Mouse (Mus musculus) ES-CJ7 (cell line): ENCODE data around the gene Pde6h.

Experiments used
- DNase-seq: peaks from one replicate; pipeline ENCODE4 v3.0.0; 2011; ENCODE audit warnings: low read depth, low spot score

Pde6h gene

DNA sequence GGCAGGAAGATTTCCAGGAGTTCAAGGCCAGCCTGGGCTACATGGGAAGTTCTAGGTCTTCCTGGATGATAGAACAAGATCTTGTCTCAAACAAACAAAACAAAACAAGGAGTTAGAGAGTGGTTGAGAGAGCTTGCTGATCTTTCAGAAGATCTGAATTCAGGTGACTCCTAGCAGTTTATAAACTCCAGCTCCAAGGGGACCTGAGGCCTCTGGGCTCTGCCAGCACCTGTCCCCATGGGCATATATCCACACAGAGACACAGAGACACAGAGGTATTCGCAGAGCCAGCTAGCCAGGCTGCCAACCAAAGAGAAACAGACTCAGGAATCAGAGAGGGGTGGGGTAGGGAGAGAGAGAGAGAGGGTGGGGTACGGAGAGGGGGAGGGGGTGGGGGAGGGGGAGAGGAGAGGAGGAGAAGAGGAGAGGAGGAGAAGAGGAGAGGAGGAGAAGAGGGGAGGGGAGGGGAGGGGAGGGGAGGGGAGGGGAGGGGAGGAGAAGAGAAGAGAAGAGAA, 10.8 kb upstream of the Pde6h start:
- no peak for DNase-seq

DNA sequence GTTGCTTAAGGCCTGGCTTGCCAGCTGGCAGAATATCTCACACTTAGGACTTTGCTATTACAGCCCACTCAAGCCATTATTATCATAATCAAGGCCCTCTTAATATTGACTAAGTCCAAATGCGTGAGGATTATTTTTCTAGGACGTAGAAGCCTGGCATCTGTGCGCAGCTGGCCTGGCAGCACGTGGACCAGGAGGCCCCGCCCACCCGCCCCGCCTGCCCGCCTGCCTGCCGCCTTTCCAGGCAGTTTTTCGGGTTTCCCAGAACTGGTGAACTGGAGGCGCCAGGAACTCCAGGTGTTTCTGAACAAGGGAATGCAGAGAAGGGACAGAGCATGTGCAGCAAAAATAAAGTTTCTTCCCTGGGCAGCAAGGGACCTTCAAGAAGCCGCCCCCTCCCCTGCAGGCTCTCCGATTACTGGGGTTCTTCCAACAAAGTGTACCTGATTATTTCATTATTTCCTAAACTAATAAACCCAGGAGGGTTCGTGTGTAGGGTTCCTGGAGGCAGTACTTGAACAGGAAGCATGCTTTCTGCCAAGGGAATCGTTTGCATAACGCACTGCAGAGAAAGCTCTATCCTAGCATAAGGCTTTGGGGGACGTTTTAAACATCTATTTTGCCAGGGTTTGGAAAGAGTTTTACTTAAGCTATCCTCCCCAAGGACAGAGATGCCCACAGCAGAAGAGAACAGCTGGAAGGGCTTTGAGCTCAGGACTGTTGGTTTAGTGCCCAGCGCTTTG, 10.1 kb upstream of the Pde6h start:
- no peak for DNase-seq

DNA sequence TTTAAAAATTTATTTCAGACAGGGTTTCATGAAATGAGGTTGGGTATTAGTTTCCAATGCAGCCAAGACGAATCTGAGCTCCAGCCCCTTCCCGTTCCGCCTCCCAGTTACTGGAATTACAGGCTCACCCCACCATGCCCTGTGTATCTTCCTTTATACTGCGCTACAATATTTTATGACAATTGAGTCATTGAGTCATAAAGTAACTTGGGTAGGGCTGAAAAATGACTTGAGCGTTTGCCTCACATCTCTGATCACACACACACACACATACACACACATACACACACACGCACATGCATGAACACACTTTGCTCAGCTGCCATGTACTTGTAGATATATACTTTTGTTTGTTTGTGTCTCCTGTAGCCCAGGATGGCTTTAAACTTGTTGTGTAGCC, 9.4 kb upstream of the Pde6h start:
- no peak for DNase-seq

DNA sequence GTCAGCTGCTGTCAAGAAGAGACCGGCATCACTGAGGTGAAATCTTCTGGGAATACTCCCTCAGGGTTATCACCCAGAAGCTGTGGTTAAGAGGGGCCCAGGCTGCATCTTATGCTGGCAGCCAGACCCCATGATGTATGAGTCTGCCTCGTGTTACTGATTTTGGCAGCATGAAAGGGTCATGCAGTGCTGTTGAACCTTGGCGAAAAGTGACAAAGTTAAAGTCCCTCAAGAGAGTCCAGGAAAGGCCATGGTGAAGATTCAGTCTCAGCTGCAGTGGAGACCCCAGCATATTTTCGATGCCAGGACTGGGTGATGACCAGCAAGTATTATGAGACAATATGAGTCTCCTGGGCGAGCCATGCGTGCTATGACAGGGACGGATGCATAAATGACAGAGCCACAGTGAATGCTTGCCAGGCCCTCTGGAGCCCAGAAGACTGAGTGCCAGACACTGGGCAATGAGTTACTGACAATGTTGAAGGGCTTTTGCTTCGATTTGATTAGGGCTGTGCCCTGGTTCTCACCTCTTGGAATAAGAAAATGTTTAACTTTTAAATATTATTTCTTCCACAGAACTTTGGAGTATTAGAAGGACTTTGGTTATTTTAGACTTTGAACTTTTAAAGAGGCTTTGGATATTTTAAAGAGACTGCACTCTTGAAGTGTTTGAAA, 7.8 kb upstream of the Pde6h start:
- DNase-seq = no peak

DNA sequence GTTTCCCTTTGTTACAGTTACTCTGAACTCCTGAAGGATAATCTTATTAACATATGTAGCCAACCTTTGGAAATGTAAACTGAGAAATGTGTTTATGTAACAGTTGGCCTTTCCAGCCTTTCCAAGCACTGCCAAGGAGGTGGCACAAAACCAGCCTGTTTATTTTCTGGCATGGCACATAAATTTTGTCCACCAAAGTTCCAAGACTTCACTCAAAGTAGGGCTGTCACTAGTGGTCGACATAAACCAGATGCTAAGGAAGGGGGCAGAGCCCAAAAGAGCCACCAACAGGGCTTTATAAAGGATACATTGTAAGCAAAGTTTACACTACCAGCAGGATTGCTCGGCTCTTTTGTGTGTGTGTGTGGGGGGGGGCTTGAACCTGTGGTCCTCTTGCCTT, 5.7 kb upstream of the Pde6h start:
- DNase-seq = no peak

DNA sequence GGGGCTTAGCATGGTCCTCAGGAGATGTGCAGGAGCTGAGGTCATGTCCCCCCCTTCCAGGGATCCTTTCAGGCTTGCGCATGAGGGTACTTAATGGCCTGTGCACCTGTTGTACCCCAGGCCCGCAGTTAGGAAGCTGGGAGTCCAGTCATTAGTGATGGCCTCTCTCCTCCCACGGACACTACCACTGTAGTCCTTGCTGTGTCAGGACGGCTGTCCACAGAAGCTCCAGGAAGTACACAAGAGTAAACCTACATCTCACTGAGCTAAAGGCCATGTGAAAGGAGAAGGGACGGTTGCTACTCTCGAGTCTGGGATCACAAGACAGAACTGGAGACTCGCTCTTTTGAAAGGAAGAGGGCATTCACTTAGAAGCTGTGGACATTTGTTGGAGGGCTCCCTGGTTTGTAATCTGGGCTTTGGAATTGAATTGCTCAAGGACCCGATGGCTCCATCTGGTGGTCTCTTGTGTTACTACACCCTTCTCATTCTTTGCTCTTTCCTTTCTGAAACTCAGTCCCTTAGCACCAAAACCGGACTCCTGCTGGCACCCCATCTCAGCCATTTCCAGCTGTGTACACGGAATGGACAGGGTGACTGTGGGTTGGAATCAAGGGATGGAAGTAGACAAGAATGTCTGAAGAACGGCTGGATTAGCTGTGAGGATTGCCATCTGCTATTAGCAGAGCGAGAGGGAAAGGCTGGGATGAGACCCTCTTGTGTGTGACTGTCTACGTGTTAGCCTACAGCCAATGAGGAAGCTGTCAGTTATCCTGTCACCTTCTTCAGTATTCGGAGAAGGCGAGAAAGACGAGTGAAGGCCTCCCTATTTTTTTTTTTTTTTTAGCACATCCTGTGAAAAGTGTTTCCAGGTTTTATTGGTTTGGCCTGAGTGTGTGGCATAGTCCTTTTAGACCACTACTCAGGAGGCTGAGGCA, 3.0 kb upstream of the Pde6h start:
- peak; percentile 33 for DNase-seq

DNA sequence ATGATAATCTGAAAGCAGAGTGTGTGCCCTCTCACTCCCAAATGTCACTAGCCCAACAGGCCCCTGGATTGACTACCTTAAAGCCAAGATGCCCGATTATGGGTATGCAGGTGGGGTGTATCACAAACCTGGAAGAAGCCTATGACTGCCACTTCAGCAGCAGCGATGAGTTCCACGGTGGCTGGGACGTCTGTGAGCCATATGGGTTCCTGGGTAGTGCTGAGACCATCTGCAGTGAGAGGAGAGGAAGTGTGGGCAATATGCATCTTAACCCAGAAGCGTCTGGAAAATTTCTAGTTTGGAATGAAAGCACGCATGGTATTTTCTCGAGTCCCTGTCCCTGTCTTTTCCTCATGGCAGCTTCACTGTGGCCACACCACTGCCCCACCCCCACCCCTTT, 2.0 kb upstream of the Pde6h start:
- DNase-seq = no peak

DNA sequence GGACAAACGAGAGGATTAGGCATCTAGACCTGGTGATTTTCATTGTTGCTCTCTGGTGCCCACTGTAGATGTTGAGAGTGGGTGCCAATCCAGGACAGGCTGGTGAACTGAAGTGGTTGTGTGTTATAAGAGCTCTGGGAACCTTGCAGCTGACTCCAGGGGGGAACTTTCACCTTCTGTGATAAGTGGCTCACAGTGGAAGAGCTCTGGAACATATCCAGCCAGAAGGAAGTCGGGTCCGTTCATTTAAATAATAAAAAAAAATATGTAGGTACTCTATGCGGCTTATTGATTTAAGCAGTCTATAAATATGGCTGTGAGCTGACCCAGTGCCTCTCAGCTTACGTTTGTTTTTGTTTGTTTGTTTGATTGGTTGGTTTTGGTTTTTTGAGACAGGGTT, 1.6 kb upstream of the Pde6h start, which contains the start of gene Erp27:
Erp27 (minus strand) TSS at position 101 of the 400 bp plus-strand sequence.
- no peak for DNase-seq

DNA sequence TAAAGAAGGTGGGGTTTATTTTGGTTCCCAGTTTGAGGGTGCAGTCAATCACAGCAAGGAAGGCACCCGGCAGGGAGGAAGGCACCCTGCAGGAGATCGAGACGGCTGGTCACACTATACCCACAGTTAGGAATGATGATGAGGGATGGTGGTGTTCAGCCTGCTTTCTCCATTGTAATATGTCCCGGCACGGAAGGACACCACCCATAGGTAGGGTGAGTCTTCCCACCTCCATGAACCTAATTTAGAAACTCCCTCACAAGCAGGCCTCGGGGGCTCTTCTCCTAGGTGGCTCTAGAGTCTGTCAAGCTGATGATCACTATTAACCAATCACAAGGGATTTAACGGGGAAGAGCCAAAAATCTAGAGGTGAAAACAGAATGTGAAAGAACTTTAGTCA, 761 bp upstream of the Pde6h start:
- no peak for DNase-seq

DNA sequence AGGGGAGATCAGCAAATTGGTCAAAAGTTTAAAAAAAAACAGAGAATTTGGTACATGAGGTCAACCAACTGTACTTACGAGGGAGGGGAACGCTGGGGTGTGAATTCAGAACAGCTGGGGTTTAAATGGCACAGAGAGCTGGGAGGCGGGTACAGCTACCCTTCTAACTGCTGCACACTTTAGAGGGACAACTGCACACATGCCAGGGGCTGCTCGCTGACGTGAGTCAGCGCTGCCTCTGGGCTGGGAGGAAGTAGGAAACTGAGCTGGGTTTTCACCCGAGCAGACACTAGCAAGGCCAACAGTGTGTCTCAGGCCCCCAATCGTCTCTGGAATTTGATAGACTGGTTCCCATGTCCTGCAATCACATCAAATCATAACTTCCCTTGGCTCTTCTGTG, 1.4 kb downstream of the Pde6h start:
- no peak for DNase-seq

DNA sequence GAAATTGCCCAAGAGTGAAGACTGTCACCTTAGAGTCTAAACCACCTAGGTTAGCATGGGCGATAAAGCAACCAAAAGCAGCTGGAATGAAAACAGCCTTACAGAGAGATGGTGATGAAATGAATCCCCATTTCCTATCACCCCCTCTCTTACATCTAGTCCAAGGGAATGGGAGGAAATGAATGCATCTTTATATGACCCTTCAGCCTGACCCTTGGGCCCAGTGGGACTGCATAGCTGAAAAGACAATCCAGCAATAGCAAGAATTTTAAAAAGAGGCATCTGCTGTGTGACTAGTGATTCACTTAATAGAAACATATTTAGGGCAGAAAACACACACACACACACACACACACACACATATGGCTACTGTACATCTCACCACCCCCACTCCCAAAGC, 4.0 kb downstream of the Pde6h start:
- no peak for DNase-seq

DNA sequence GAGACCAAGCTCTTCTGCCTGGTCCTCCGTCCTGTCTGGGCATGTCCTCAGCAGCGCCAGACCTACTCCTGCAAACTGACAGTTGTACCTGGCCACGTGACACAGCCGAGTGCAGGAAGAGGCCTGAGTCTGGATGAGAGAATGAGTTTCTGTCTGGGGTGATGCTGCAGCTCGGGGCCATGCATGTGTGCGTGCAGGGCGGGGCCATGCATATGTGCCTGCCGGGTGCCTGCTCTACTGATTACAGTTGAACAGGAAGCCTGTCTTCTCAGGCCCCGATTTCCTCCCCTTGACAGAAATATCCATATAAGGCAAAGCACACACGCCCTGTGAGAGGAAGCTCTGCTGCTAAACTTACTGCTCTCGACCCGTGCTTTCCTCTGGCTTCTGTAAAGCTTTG, 7.0 kb downstream of the Pde6h start:
- peak; percentile 46 for DNase-seq

DNA sequence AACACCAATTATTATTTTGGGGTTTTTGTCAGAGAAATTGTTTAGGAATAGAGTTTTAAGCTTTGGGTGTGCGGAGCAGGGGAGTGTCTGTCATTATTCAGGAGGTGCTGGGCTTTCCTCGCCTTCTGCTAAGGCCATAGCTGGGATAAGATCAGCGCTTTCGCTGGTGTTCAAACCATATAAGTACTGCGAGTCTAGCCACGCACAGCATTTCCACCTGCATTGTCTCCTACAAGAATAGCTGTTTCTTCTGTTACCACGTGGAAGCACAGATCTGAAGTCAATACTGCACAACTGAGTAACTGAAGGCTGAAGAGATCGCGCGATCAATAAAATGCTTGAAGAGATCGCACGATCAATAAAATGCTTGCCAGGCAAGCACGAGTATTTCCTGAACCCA, 7.6 kb downstream of the Pde6h start:
- DNase-seq = no peak

DNA sequence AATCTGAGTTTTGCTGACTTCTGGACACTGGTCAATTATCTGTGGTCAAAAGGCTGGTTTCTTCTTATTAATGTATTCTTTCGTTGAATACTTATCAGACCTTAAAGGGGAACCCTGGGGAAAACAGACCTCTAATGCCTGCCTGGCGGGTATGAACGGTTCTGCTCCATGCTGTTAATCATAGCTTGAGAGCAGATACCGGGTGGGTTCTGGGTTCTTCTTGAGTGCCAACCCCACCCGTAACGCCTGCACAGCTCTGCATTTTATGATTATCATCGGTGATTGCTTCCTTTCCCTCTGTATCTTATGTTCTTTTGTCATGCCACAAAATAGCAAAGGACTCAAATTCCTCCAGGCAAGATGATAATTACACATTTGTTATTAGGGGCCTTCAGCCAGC, 10.4 kb downstream of the Pde6h start:
- no peak for DNase-seq

DNA sequence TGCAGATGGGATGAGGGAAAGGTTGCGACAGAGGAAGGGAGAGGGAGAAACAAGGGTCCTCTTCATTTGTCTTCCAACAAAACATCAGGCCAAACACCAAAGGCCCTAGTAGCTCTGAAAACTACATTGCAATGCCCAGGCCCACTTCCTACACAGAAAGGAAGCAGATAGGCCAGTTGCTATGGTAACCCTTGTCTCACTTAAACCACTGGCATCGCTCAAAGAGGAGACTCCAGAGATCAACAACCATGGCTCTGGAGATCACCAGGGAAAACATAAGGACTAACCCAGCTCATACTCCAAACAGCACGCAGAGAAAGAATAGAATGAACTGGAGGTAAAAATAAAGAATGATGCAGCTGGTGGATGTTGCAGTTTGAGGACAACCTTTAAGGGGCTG, 11.6 kb downstream of the Pde6h start:
- no peak for DNase-seq

DNA sequence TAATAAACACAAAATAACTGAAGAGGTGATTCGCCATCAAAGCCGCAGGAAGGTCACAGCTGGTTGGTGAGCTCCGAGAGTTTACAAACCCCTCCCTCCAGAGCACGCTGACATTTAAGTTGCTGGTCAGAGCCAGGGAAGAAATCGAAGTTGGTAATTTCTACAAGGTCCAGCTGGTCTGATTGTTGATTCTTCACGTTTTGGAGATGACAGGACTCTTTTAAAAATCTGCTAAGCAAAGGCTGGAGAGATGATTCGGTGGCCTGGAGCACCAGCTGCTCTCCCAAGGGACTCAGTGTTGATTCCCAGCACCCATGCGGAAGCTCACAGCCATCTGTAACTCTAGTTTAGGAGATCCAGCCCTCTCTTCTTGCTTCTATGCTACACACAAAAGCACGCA, 12.7 kb downstream of the Pde6h start:
- no peak for DNase-seq

DNA sequence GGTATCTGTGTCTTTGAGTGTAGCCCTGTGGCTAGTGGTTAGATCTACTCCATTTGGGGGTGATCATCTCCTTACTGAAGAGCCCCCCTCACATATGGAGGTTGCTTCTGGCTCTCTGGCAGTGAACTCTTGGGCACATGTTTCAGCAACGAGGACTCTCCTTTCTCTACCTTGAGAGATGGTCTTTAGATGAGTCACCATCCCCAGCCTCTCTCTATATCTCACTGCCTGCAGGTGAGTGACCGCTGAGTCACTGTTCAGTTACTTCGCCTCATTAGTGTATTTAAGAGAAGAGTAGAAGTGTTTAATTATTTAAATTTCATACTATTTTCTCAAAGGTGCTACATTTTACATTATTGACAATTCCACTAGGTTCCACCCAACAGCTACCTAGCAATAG, 13.5 kb downstream of the Pde6h start:
- DNase-seq = no peak

DNA sequence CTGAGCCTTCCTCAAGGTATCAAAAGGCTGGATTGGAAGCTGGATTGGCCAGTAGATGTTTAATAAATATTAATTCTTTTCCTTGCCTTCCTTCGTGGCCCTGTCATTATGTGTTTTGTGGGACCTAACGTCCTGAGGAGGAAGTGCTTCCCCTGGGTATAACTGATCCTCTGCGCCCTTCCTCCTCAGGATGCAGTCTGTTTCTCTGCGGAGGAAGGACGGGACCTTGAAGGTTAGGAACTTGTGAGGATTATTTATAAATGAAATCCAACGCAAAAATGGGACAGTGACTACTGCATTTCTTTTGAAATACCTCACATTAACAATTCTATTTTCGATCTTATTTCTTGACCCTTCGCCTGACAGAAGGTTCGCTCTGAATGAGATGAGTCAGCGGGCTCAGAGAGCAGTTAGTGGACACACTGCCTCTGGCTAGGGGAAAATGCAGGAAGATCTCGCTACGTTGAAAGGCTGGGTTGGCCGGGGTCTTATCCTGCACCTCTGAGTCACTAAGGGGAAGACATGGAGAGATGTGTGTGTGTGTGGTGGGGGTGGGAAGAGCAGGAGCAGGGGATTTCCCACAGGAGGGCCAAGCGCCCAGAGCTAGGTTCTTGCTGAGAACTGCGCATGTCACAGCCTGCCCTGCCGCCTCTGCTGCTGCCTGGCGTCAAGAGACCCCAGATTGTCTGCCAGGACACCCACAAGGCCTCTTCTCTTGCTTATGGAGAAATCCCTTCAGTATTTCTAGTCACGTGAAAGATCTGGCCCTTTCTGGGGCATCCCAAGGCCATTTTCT, 14.9 kb downstream of the Pde6h start:
- DNase-seq = no peak

DNA sequence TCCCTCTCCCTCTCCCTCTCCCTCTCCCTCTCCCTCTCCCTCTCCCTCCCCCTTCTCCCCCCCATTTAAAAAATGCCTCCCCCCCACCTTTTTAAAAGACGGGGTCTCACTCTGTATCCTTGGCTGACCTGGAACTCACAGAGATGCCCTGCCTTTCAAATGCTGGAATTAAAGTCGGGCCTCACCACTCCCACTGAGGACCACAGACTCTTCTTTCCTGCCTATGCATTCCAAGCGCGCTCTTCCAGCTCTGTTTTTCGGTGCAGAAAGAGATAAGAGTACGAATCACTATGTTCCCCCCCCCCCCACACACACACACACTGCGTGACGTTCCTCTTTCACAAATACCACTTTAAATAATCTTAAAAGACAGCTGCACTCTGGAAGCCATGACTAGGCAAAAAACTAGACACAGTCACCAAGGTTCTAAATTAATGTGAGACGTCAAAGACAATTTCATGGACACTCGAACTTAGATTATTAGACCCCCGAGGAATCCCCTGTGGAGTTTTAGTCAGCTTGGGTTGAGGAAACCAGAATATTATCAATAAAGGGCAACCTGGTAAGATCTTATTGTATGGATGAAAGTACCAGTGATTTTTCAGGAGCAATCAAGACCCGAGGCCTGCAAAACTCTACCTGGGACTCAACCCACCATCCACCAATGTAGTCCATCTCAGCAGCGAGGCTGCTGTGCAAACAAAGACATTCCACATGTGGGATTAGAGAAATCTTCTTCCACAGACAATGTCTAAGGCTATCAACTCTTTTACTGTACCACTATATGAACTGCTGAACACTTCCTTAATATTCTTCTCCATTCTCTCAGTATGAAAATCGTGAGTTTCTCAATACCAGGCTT, 15.9 kb downstream of the Pde6h start:
- no peak for DNase-seq

DNA sequence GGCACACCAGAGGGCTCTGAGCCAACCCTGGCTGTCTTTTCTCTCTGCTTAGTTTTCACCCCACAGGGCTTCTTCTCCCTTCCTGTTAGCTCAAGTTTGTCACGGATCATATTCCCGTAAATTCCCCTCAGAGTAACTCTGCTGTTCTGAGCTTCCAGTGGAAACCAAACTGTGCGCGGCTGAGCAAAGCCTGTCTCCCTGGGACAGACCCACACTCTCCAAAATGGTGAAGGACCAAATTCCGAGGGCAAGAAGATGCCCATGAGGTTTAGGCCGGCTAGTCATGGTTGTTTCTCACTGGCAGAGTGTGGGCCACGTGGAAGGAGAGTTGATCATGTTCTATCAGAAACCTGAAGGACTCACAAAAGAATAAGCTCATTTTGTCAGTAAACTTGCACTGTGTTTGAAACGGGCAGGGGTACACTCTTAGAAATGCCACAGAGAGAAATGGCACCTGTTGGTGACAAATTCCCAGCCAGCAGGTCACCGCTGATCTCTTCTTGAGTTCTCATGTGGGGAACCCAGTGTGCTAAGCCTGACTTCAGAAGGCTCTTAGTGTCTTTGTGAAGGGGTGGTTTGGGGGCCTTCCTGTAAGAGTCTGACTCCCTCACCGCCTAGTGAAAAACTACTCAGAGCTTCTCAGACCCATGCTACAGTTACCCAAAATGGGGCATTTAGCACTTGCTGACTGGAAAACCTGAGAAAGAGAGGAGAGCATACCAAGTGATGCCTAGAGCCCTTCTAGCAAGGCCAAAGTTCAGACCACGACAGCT, 16.7 kb downstream of the Pde6h start:
- no peak for DNase-seq
